Mouse (Mus musculus) cortical plate, adult 2 months (tissue): ENCODE measurements around the gene Tnpo2.

Experiments used
- CTCF ChIP-seq: fragments of 200-500 bp; IDR thresholded peaks from 2 replicates; pipeline ENCODE4 v1.5.1; 2011; ENCODE audit warnings: mild to moderate bottlenecking, control low read depth, low read length; ENCODE audit not compliant: insufficient read depth; ENCODE audit errors: extremely low read depth
- POLR2A ChIP-seq: fragments of 200-500 bp; IDR thresholded peaks from 2 replicates; pipeline ENCODE4 v1.6.1; 2011; ENCODE audit warnings: mild to moderate bottlenecking, low read length, control low read depth; ENCODE audit not compliant: insufficient read depth; ENCODE audit errors: extremely low read depth

DNA sequence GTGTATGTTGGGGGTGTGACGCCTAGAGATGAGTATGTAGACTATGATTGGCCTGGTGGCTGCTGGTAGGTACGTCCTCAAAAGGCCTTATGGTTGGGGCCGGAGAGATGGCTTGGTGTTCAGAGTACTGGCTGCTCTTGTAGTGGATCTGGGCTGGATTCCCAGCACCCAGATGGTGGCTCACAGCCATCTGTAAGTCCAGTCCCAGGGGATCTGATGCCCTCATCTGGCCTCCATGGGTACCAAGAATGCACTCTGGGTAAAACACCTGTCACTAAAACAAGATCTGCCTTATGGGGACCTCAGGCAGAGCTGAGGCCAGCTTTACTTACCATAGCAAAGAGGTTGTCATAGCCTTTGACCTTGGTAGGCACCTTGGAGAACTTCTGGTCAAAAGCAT lies 12.9 kb upstream of the Tnpo2 start:
- TF ChIP-seq CTCF (no peak), POLR2A (no peak)
